Mouse (Mus musculus): ENCODE data around the gene Dppa1. TPM values are rescaled to one million over a fixed set of nuclear protein-coding genes. Genes with fewer than 3 reads are reported as not detected.
"Not testable (repeated sequence)": the region's sequence is repeated elsewhere in the genome, so short reads cannot be mapped to it uniquely, and the experiment has no call there.

The Dppa1 gene
- not detected for total RNA-seq (2018; cell fraction: chromatin; rRNA removed)
- total RNA-seq (2018; cell fraction: cytosol; rRNA removed), result not detected
- not detected for total RNA-seq (2018; cell fraction: nucleus; rRNA removed)
- polyA plus RNA-seq (2018), result not detected in 3 replicates

DNA sequence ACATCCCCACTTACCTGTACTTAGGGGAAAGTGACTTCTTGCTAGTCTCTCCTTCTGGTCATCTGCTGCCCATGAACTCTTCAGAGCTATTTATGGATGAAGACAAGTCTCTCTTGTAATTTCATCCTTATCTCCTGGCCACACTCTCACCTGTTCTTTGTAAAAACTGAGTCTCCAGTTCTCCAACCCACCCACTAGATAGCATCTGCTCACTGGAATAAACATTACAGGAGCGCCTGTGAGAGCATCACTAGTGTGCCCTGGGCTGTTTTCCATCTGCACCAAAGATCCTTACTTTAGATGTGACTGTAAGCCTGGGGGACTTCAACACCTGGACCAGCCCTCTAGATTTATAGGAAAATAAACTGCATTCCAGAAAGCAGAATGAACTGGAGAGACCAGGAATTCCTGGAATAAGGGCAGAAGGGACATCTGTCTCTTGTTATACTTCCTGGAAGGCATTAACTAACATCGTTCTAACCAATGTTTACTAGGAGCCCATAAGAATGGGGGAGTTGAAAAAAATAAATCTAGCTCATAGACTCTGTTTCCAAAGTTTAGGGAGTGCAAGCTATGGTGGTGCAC, at the start of gene Dppa1:
TSS of gene Dppa1 (minus strand) at position 51 of the 585 bp plus-strand sequence.
- Histone ChIP-seq H3K27ac (no peak within 1 kb of the TSS), H3K36me3 (ENCODE audit: inconsistent target) (no peaks in the 10 kb centered on the region), H3K79me2 (ENCODE audit: inconsistent target) (no peaks in the 10 kb centered on the region), H3K4me3 (ENCODE audit: inconsistent target) (no peak within 1 kb of the TSS)
- WGBS (ENCODE audit: missing documents), result 82% methylated on average over 2 of the region's 2 CpGs

DNA sequence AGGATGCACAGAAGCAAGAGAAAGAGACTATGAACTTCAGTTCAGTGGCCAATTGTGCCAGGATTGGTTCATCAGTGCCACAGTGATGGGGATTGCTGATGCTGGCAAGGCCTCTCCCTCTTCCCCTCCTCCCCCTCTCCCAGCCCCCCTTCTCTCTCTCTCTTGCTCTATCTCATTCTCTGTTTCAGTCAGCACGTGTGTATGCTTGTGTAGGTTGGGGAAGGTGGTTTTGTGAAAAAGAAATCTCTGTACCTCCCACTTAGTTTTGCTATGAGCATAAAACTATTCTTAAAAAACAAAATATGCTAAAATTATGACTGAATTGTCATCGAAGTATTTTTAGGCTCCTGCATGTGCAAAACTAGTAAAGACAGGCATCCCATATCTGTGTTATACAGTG, 38.9 kb upstream of the Dppa1 start:
- H3K79me2 ChIP-seq (ENCODE audit: inconsistent target), result no peaks in the 10 kb centered on the region
- no peak overlapping the region for H3K4me3 ChIP-seq (ENCODE audit: inconsistent target)
- no peak overlapping the region for H3K27ac ChIP-seq
- WGBS (ENCODE audit: missing documents), result 82% methylated on average over 1 of the region's 2 CpGs
- H3K36me3 ChIP-seq (ENCODE audit: inconsistent target), result no peaks in the 10 kb centered on the region

DNA sequence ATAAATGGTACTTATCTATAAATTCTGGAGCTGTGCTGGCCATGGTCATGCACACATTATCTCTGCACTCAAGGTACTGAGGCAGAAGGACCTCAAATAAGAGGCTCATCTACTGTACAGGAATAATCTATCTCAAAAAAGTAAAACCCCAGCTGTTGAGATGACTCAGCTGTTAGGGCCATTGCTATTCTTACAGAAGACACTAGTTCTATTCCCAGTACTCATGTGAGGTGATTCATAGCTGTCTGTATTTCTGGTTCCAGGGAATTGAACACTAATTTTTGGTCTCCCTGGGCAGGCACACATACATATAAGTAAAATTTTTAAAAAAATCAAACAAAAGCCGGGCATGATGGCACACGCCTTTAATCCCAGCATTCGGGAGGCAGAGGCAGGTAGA, 38.0 kb upstream of the Dppa1 start:
- H3K79me2 ChIP-seq (ENCODE audit: inconsistent target), result no peaks in the 10 kb centered on the region
- no peaks in the 10 kb centered on the region for H3K36me3 ChIP-seq (ENCODE audit: inconsistent target)
- 100% methylated on average over 3 of the region's 3 CpGs for WGBS (ENCODE audit: missing documents)
- no peak overlapping the region for H3K27ac ChIP-seq
- no peak overlapping the region for H3K4me3 ChIP-seq (ENCODE audit: inconsistent target)

DNA sequence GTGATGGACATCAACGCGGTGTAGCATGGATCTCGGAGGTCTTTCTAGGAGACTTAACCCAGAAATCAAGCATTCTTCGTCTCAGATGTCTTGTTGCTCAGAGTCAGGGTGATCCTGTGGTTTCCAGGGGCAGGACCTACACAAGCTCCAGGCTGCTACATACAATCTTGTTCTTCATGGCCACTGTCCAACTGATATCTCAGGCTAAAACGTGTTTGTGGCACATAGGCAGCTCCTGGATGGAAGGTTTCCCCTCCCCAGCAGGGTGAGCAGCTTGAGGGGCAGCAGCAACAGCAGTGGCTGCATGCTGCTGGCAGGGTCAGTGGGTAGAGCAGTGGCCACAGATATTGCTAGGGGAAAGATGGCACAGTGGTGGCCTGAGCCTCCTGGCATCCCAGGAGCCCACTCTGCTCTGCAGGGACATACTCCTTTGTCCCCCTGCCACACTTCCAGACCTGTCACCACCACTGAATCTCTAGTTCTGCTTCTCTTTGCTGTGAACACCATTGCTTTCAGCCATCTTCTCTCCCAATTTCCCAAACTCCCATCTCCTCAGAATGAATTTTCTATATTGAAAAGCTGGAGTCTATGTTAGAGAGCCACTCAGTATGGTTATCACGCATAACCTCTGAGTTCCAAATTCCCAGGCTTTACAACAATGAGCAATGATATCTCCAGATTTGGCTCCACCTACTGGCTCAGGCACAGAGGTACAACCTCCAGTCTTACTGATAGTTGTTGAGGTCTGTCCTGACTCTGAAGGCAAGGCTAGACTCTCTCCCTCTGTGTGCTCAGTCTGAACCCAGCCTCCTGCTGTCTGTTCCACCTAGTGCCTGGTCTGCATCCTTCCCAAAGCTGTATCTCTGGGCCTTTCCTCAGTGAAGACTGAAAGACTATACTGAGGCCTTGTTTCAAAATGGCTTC, 36.8 kb upstream of the Dppa1 start:
- WGBS (ENCODE audit: missing documents), result 69% methylated on average over 6 of the region's 6 CpGs
- Histone ChIP-seq H3K4me3 (ENCODE audit: inconsistent target) (no peak overlapping the region), H3K27ac (no peak overlapping the region), H3K36me3 (ENCODE audit: inconsistent target) (no peaks in the 10 kb centered on the region), H3K79me2 (ENCODE audit: inconsistent target) (no peaks in the 10 kb centered on the region)

DNA sequence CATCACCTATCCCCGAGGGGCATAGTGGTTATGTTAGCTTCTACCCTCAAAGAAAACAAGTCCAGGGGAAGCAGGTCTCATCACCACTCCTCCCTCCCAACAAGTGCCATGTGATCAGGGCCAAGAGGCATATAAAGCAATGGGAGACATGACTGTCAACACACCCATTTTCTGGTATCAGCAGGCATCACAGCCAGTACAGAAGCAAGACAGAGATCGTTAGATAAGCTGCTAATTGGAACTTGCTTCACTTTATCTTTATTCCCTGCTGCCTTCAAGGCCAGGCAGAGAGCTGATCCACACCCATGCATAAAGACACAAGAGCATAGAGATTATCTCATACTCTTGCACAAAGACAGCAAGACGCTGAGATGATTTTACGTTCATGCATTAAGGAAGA, 34.2 kb upstream of the Dppa1 start:
- no peak overlapping the region for H3K27ac ChIP-seq
- no peaks in the 10 kb centered on the region for H3K36me3 ChIP-seq (ENCODE audit: inconsistent target)
- no peak overlapping the region for H3K4me3 ChIP-seq (ENCODE audit: inconsistent target)
- WGBS (ENCODE audit: missing documents), result 82% methylated on average over 4 of the region's 4 CpGs
- no peaks in the 10 kb centered on the region for H3K79me2 ChIP-seq (ENCODE audit: inconsistent target)

DNA sequence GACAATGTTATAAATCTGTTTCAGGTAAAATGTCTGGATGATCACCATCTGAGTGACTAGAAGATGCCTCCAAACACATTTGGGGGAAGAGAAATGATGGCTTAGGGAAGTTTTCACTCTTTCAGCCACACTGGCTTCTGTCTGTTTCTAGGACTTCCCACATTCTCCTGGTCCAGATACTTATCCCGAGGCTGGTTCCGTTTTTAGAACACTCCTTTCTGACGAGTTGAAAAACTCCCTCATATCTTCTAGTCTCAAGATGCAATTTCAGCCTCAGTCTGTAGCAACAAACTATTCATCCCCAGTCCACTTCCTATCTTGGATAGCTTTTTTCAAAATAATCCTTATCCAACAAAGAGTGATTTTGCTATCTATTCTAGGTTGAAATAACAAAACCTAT, 23.4 kb upstream of the Dppa1 start:
- 78% methylated on average over 3 of the region's 3 CpGs for WGBS (ENCODE audit: missing documents)
- H3K36me3 ChIP-seq (ENCODE audit: inconsistent target), result no peaks in the 10 kb centered on the region
- H3K27ac ChIP-seq, result no peak overlapping the region
- H3K79me2 ChIP-seq (ENCODE audit: inconsistent target), result no peaks in the 10 kb centered on the region
- no peak overlapping the region for H3K4me3 ChIP-seq (ENCODE audit: inconsistent target)

DNA sequence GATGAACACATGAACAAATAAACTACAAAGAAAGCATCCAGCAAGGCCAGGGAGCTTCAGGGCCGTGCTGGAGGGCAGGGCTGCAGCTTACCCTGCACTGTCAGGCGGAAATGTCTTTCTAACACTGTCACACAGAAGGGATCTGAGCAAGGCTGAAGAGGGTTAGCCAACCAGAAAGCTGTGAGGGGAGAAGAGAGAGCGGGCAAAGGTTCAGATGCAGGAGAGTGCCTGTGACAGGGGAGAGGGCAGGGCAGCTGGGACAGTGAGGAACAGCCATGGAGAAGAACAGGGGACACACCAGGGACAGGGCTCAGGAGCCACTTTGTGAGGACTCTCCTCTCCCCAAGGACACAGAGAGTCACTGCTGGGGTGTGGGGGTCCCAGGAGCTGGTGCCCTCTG, 20.6 kb upstream of the Dppa1 start:
- not testable (repeated sequence) for H3K36me3 ChIP-seq (ENCODE audit: inconsistent target); H3K4me3 ChIP-seq (ENCODE audit: inconsistent target); H3K79me2 ChIP-seq (ENCODE audit: inconsistent target); H3K27ac ChIP-seq
- 74% methylated on average over 3 of the region's 3 CpGs for WGBS (ENCODE audit: missing documents)

DNA sequence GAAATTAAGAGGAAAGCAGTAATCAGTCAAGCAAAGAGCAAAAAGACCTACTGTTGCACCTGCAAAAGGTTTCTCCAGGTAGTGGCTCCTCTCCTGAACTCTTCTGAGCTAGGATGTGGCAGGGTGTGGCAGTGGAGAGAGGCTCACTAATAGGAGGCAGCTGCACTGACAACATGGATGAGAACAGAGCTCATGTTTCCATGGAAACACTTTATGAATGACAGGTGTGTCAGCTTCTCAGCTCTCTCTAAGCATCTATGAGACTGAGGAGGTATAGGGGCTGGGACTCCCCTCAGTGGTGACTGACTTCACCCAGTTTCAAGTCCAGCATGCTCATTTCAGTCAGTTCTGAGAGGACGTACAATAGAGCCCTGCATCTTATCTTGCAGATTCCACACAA, 15.8 kb upstream of the Dppa1 start:
- Histone ChIP-seq H3K36me3 (ENCODE audit: inconsistent target) (no peaks in the 10 kb centered on the region), H3K79me2 (ENCODE audit: inconsistent target) (no peaks in the 10 kb centered on the region), H3K27ac (no peak overlapping the region), H3K4me3 (ENCODE audit: inconsistent target) (no peak overlapping the region)
- 95% methylated on average over 1 of the region's 1 CpGs for WGBS (ENCODE audit: missing documents)

DNA sequence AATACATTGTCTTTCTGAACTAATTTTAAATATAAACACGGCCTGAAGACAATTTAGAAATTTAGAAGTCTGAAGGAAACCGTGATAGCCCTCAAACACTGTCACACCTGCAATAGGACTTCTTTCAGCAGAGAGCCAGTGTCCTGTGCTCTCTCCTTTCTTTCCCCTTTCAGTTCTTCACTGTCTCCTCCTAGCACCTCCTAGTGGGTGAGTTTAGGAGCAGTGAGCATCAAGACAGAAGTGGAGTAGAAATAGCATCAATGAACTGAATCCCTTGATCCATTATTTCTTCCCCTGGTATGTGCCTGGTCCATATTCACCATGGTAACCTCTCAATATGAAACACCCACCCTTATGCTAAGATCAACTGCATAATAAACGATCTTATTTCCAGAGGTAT, 7.5 kb upstream of the Dppa1 start:
- Histone ChIP-seq H3K79me2 (ENCODE audit: inconsistent target) (no peaks in the 10 kb centered on the region), H3K4me3 (ENCODE audit: inconsistent target) (no peak overlapping the region), H3K27ac (no peak overlapping the region), H3K36me3 (ENCODE audit: inconsistent target) (no peaks in the 10 kb centered on the region)
- WGBS (ENCODE audit: missing documents), result 86% methylated on average over 3 of the region's 3 CpGs

DNA sequence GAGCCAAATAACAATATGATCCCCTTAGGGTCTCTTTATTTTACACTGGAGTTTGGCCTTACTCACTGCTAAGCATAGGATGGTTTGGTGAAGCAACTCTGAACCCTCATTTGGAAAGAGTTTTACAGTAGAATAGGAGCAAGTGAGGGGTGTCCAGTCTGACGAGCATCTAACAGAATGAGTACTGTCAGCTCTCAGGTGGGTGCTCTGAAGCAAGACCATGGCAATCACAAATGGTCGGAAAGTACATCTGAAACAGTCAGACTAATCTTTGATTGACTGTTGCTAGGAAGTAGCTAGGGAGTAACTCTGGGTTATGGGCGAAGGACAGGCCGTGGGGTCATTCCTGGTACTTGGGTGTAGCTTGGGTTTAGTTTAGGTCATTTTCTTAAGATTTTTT, 6.5 kb upstream of the Dppa1 start:
- H3K36me3 ChIP-seq (ENCODE audit: inconsistent target); H3K79me2 ChIP-seq (ENCODE audit: inconsistent target); H3K4me3 ChIP-seq (ENCODE audit: inconsistent target); H3K27ac ChIP-seq: not testable (repeated sequence)
- 92% methylated on average over 4 of the region's 4 CpGs for WGBS (ENCODE audit: missing documents)

DNA sequence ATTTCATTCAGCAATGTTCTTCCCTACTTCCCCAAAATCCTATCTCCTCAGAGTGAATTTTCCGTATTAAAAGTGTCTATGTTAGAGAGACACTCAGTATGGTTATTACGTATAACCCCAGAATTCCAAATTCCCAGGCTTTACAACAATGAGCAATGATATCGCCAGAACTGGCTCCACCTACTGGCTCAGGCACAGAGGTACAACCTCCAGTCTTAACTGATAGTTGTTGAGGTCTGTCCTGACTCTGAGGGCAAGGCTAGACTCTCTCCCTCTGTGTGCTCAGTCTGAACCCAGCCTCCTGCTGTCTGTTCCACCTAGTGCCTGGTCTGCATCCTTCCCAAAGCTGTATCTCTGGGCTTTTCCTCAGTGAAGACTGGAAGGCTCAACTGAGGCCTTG, 2.6 kb upstream of the Dppa1 start:
- Histone ChIP-seq H3K27ac (no peak overlapping the region), H3K79me2 (ENCODE audit: inconsistent target) (no peaks in the 10 kb centered on the region), H3K4me3 (ENCODE audit: inconsistent target) (no peak overlapping the region), H3K36me3 (ENCODE audit: inconsistent target) (no peaks in the 10 kb centered on the region)
- WGBS (ENCODE audit: missing documents), result 26% methylated on average over 3 of the region's 3 CpGs

DNA sequence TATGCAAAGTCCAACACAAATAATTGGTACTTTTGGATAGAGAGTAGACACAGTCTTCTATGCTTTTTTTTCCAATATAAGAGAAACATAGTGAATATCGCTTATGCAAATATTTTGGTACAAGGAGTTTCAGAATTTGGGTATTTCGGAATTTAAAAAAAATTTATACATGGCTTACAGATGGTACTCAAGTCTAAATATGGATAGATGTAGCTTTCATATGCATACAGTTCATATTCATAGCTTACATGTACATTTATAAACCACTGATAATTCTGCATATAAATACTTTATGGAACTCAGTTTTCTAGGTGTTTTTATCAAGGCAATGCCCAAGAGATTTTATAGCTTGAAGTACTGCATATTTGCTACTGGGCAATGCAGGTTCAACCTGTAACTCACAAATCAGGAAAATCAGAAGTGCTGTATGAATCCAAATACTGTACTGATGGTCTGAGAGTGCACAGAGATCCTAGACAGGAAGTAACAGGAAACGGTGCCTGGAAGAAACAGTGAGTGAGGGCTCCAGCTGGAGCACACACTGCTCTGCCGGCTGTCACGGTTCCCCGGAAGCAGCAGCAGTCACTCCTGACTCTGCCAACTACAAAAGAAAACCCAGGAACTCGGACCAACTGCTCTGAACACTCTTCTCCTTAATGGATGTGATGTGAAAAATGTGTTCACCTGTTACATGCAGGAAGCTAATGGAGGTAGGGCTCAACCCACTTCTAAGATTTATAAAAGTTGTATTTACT, 8.5 kb downstream of the Dppa1 start:
- no peaks in the 10 kb centered on the region for H3K79me2 ChIP-seq (ENCODE audit: inconsistent target)
- no peak overlapping the region for H3K27ac ChIP-seq
- 46% methylated on average over 7 of the region's 7 CpGs for WGBS (ENCODE audit: missing documents)
- no peaks in the 10 kb centered on the region for H3K36me3 ChIP-seq (ENCODE audit: inconsistent target)
- H3K4me3 ChIP-seq (ENCODE audit: inconsistent target), result no peak overlapping the region

DNA sequence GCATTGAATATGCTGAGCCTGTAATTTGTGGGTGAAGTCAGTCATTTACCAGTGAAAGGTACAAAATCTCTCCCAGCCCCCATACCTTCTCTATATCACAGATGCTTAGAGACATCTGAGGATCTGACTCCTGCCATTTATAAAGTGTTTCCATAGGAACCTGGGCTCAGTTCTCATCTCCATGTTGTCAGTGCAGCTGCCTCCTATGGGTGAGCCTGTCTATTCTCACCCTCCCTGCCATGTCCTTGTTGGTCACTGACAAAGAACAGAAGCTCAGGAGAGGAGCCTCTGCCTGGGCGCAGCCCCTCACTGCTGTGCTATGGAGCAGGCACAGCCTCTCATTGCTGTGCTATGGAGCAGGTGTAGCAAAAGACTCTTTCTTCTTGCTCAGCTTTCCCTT, 9.1 kb downstream of the Dppa1 start:
- H3K36me3 ChIP-seq (ENCODE audit: inconsistent target), result no peaks in the 10 kb centered on the region
- H3K27ac ChIP-seq, result no peak overlapping the region
- H3K79me2 ChIP-seq (ENCODE audit: inconsistent target), result no peaks in the 10 kb centered on the region
- no peak overlapping the region for H3K4me3 ChIP-seq (ENCODE audit: inconsistent target)
- WGBS (ENCODE audit: missing documents), result 92% methylated on average over 1 of the region's 1 CpGs

DNA sequence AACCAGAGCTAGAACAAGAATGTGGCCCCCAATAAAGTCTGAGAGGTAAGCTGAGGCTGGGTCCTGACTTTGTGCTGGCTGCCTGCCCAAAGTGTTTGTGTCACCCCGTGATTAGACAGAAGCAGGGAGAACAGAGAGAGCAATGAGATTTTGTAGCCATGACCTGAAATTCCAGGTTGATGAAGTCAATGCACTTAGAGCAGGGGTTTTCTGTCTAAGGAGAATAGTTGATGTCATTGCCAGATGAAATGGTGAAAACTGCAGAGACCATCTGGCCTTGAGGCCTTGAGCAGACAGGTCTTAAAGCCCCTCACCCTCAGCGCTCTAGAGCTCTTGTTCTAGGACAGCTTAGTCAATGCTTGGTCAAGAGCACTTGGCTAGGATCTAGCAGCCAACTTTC, 36.6 kb downstream of the Dppa1 start:
- Histone ChIP-seq H3K79me2 (ENCODE audit: inconsistent target) (no peaks in the 10 kb centered on the region), H3K36me3 (ENCODE audit: inconsistent target) (no peaks in the 10 kb centered on the region), H3K4me3 (ENCODE audit: inconsistent target) (no peak overlapping the region), H3K27ac (no peak overlapping the region)
- WGBS (ENCODE audit: missing documents), result 96% methylated on average over 2 of the region's 2 CpGs

DNA sequence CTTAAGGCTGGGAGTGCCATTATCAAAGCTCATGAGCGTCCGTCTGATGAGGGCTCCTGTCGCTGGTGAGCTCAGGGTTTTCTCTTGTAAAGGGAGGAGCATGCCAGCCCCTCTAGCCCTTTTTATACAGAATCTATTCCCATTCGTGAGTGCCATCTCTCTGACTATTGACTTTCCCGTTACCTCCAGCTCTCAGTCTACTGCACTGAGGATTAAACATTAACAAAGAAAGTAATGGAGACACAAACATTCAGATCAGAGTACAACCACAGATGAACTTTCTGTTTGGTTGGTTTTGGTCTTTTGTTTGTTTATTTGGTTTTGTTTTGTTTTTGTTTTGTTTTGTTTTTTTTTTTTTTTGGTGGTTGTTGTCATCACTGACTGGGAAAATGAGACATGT, 46.3 kb downstream of the Dppa1 start:
- no peaks in the 10 kb centered on the region for H3K36me3 ChIP-seq (ENCODE audit: inconsistent target)
- H3K79me2 ChIP-seq (ENCODE audit: inconsistent target), result no peaks in the 10 kb centered on the region
- no peak overlapping the region for H3K4me3 ChIP-seq (ENCODE audit: inconsistent target)
- WGBS (ENCODE audit: missing documents), result 91% methylated on average over 5 of the region's 5 CpGs
- H3K27ac ChIP-seq, result no peak overlapping the region

Measured in macrophage (primary cell).